Mouse (Mus musculus) cerebellum, postnatal 10 days (tissue): ENCODE measurements around the gene Dlg5.

Experiments
- DNase-seq, 2 experiments: peaks; one replicate each; pipeline ENCODE4 v3.0.0; 2021; ENCODE audit warnings: mixed read lengths in 2 of 2

The Dlg5 gene

GRCm38 (mm10) chr14:24098828-24099227, 146.9 kb downstream of the Dlg5 start:
- no peak for DNase-seq

GRCm38 (mm10) chr14:24094656-24095055, 151.1 kb downstream of the Dlg5 start:
- no peak for DNase-seq

GRCm38 (mm10) chr14:24093221-24093620, 152.5 kb downstream of the Dlg5 start:
- no peak for DNase-seq

GRCm38 (mm10) chr14:24092391-24092790, 153.3 kb downstream of the Dlg5 start:
- peak; percentile 22 to 31 for DNase-seq

- DNase-seq: no peak
Observed at GRCm38 (mm10) chr14:24090790-24091189, 154.9 kb downstream of the Dlg5 start.

- DNase-seq: no peak
Observed at GRCm38 (mm10) chr14:24089181-24089580, 156.5 kb downstream of the Dlg5 start.

GRCm38 (mm10) chr14:24087430-24087829, 158.3 kb downstream of the Dlg5 start:
- DNase-seq: no peak

- DNase-seq: peak in 1 of 2 experiments; percentile 33
Observed at GRCm38 (mm10) chr14:24086481-24086880, 159.2 kb downstream of the Dlg5 start.
